Mouse (Mus musculus) kidney, embryonic 14.5 days (tissue): ENCODE data around the gene Tfb1m. TPM values are rescaled to one million over a fixed set of nuclear protein-coding genes. Genes with fewer than 3 reads are reported as not detected.
A peak's percentile ranks its signal among the peaks of the same experiment; 100 is the strongest.

ENCODE experiments used
- ATAC-seq: fragments of 200-750 bp; cut with Nextera tagmentation; 2 replicates; pipeline ENCODE4 v1.8.0; 2017; ENCODE audit warnings: moderate number of reproducible peaks, mild to moderate bottlenecking, moderate TSS enrichment, moderate library complexity; ENCODE audit not compliant: low FRiP score, low TSS enrichment
- H3K27ac ChIP-seq: fragments of 300-500 bp; sonication (generic); 2 replicates; pipeline ENCODE4 v1.5.1; 2014; ENCODE audit warnings: low read depth, mild to moderate bottlenecking, low read length, moderate library complexity, mixed read lengths
- H3K27me3 ChIP-seq: fragments of 300-500 bp; sonication (generic); 2 replicates; pipeline ENCODE4 v1.6.1; 2014; ENCODE audit warnings: mild to moderate bottlenecking, low read length; ENCODE audit not compliant: control insufficient read depth, insufficient read depth
- H3K36me3 ChIP-seq: fragments of 300-500 bp; sonication (generic); 2 replicates; pipeline ENCODE4 v1.6.1; 2014; ENCODE audit warnings: low read length, mixed read lengths; ENCODE audit not compliant: control insufficient read depth, insufficient read depth
- H3K4me1 ChIP-seq: fragments of 300-500 bp; sonication (generic); 2 replicates; pipeline ENCODE4 v1.6.1; 2014; ENCODE audit warnings: low read length, mixed read lengths; ENCODE audit not compliant: control insufficient read depth, insufficient read depth
- H3K4me2 ChIP-seq: fragments of 300-500 bp; sonication (generic); replicated peaks from 2 replicates; pipeline ENCODE4 v1.6.1; 2014; ENCODE audit warnings: low read depth, mild to moderate bottlenecking, low read length
- H3K4me3 ChIP-seq: fragments of 300-500 bp; sonication (generic); 2 replicates; pipeline ENCODE4 v1.5.1; 2014; ENCODE audit warnings: mild to moderate bottlenecking, low read length
- H3K9ac ChIP-seq: fragments of 300-500 bp; sonication (generic); 2 replicates; pipeline ENCODE4 v1.6.1; 2014; ENCODE audit warnings: low read depth, mild to moderate bottlenecking, low read length, moderate library complexity
- H3K9me3 ChIP-seq: fragments of 300-500 bp; sonication (generic); 2 replicates; pipeline ENCODE4 v1.6.1; 2016; ENCODE audit warnings: low read length; ENCODE audit not compliant: control insufficient read depth
- WGBS: fragments of 180-500 bp; shearing (Covaris S2); extraction: QIAGEN DNeasy Blood & Tissue Kit; methylation state at CpG from one replicate; pipeline ENCODE4 v1.1.7; 2014; 5-methylcytosine and 5-hydroxymethylcytosine counted together
- polyA plus RNA-seq: library from polyadenylated mRNA; unstranded; fragments of >200 nt; fragmentation: Nextera tagmentation; extraction: Ambion mirVana; gene quantifications from 2 replicates; pipeline ENCODE4 v1.2.1, GENCODE M21; 2014

The Tfb1m gene
- polyA plus RNA-seq, 1 experiment from 2014 or later: 19.5 TPM

- H3K4me3 ChIP-seq: no peak overlapping the region
- ATAC-seq: no peak
- no peak overlapping the region for H3K4me2 ChIP-seq
- H3K36me3 ChIP-seq: 0 out of 2 replicates have a peak, but pooled peaks cover 3% of the 10 kb centered on the region
- H3K9ac ChIP-seq: no peak overlapping the region
- no peaks in the 10 kb centered on the region for H3K9me3 ChIP-seq
- WGBS: 62% methylated on average over 3 of the region's 3 CpGs
- H3K27ac ChIP-seq: no peak overlapping the region
- H3K4me1 ChIP-seq: no peaks in the 10 kb centered on the region
- no peaks in the 10 kb centered on the region for H3K27me3 ChIP-seq
Measured at GRCm38 (mm10) chr17:3529523-3529922, 28.1 kb downstream of the Tfb1m start.

- Histone ChIP-seq H3K4me2 (no peak overlapping the region), H3K4me3 (no peak overlapping the region), H3K9me3 (no peaks in the 10 kb centered on the region), H3K27me3 (no peaks in the 10 kb centered on the region), H3K27ac (no peak overlapping the region), H3K4me1 (no peaks in the 10 kb centered on the region), H3K36me3 (0 out of 2 replicates have a peak, but pooled peaks cover 3% of the 10 kb centered on the region), H3K9ac (no peak overlapping the region)
- ATAC-seq: no peak
- WGBS: 91% methylated on average over 6 of the region's 6 CpGs
Measured at GRCm38 (mm10) chr17:3527841-3528471, 29.6 kb downstream of the Tfb1m start.

GRCm38 (mm10) chr17:3520344-3520743 lies 37.2 kb downstream of the Tfb1m start:
- Histone ChIP-seq H3K4me1 (no peaks in the 10 kb centered on the region), H3K27me3 (no peaks in the 10 kb centered on the region), H3K4me3 (no peak overlapping the region), H3K9ac (no peak overlapping the region), H3K4me2 (no peak overlapping the region), H3K36me3 (peaks cover 10% of the 10 kb centered on the region; the same call in 1 of the 2 replicates), H3K9me3 (no peaks in the 10 kb centered on the region), H3K27ac (no peak overlapping the region)
- ATAC-seq: no peak
- 95% methylated on average over 5 of the region's 5 CpGs for WGBS

- no peak for ATAC-seq
- H3K4me3 ChIP-seq: no peak overlapping the region
- H3K27me3 ChIP-seq: no peaks in the 10 kb centered on the region
- peaks cover 10% of the 10 kb centered on the region; the same call in 1 of the 2 replicates for H3K36me3 ChIP-seq
- WGBS: 61% methylated on average over 9 of the region's 9 CpGs
- no peaks in the 10 kb centered on the region for H3K4me1 ChIP-seq
- H3K9me3 ChIP-seq: no peaks in the 10 kb centered on the region
- H3K27ac ChIP-seq: no peak overlapping the region
- no peak overlapping the region for H3K9ac ChIP-seq
- no peak overlapping the region for H3K4me2 ChIP-seq
Measured at GRCm38 (mm10) chr17:3516406-3516805, 41.2 kb downstream of the Tfb1m start.

- no peak for ATAC-seq
- no peaks in the 10 kb centered on the region for H3K9me3 ChIP-seq
- no peaks in the 10 kb centered on the region for H3K4me1 ChIP-seq
- H3K27ac ChIP-seq: no peak overlapping the region
- H3K4me2 ChIP-seq: no peak overlapping the region
- H3K4me3 ChIP-seq: no peak overlapping the region
- 94% methylated on average over 8 of the region's 8 CpGs for WGBS
- no peaks in the 10 kb centered on the region for H3K27me3 ChIP-seq
- peaks cover 10% of the 10 kb centered on the region; the same call in 1 of the 2 replicates for H3K36me3 ChIP-seq
- H3K9ac ChIP-seq: no peak overlapping the region
Measured at GRCm38 (mm10) chr17:3515851-3516250, 41.7 kb downstream of the Tfb1m start.

- H3K4me3 ChIP-seq: no peak overlapping the region
- no peak overlapping the region for H3K9ac ChIP-seq
- no peaks in the 10 kb centered on the region for H3K4me1 ChIP-seq
- no peak overlapping the region for H3K27ac ChIP-seq
- 85% methylated on average over 5 of the region's 5 CpGs for WGBS
- H3K4me2 ChIP-seq: no peak overlapping the region
- H3K27me3 ChIP-seq: no peaks in the 10 kb centered on the region
- H3K36me3 ChIP-seq: peaks cover 10% of the 10 kb centered on the region; the same call in 1 of the 2 replicates
- no peaks in the 10 kb centered on the region for H3K9me3 ChIP-seq
- no peak for ATAC-seq
Measured at GRCm38 (mm10) chr17:3514316-3514715, 43.3 kb downstream of the Tfb1m start.

- WGBS: 10% methylated on average over 1 of the region's 1 CpGs
- H3K4me1 ChIP-seq: no peaks in the 10 kb centered on the region
- no peaks in the 10 kb centered on the region for H3K36me3 ChIP-seq
- no peaks in the 10 kb centered on the region for H3K27me3 ChIP-seq
- peak; percentile 57; the same call in 1 of the 2 replicates for ATAC-seq
- H3K9ac ChIP-seq: no peak overlapping the region
- H3K9me3 ChIP-seq: no peaks in the 10 kb centered on the region
- H3K4me2 ChIP-seq: no peak overlapping the region
- H3K4me3 ChIP-seq: no peak overlapping the region
- H3K27ac ChIP-seq: no peak overlapping the region
Measured at GRCm38 (mm10) chr17:3509841-3510240, 47.7 kb downstream of the Tfb1m start.

GRCm38 (mm10) chr17:3506508-3506907 lies 51.1 kb downstream of the Tfb1m start:
- H3K36me3 ChIP-seq: no peaks in the 10 kb centered on the region
- no peak overlapping the region for H3K9ac ChIP-seq
- no peak overlapping the region for H3K4me3 ChIP-seq
- no peak overlapping the region for H3K27ac ChIP-seq
- no peaks in the 10 kb centered on the region for H3K9me3 ChIP-seq
- H3K4me2 ChIP-seq: no peak overlapping the region
- 92% methylated on average over 8 of the region's 8 CpGs for WGBS
- H3K27me3 ChIP-seq: no peaks in the 10 kb centered on the region
- no peaks in the 10 kb centered on the region for H3K4me1 ChIP-seq
- no peak for ATAC-seq

- Histone ChIP-seq H3K4me2 (no peak overlapping the region), H3K9ac (no peak overlapping the region), H3K4me3 (no peak overlapping the region), H3K27me3 (no peaks in the 10 kb centered on the region), H3K4me1 (no peaks in the 10 kb centered on the region), H3K9me3 (no peaks in the 10 kb centered on the region), H3K36me3 (no peaks in the 10 kb centered on the region), H3K27ac (no peak overlapping the region)
- 83% methylated on average over 1 of the region's 1 CpGs for WGBS
- ATAC-seq: no peak
Measured at GRCm38 (mm10) chr17:3505711-3506110, 51.9 kb downstream of the Tfb1m start.
